Mouse (Mus musculus) lung, postnatal 25 days (tissue): ENCODE measurements around the gene Foxj3.
"Not testable (repeated sequence)": the region's sequence is repeated elsewhere in the genome, so short reads cannot be mapped to it uniquely, and the experiment has no call there.

Source experiments
- DNase-seq: peaks from one replicate; pipeline ENCODE4 v3.0.0; 2022; ENCODE audit warnings: low spot score

Foxj3 gene

DNA sequence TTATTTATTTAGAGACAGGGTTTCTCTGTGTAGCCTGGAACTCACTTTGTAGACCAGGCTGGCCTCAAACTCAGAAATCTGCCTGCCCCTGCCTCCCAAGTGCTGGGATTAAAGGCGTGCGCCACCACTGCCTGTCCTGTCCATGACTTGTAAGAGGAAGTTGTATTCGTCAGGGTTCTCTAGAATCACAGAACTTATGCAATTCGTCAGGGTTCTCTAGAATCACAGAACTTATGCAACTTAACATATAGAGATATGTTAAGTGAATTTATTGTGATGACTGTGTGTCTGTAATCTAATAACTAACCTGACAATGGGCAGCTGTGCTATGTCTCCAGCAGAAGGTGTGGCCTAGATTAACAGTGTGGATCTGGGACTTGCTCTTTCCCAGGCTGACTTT, at the start of gene Foxj3:
Foxj3 (plus strand) TSS at position 390 of the 400 bp plus-strand sequence.
- not testable (repeated sequence) for DNase-seq

DNA sequence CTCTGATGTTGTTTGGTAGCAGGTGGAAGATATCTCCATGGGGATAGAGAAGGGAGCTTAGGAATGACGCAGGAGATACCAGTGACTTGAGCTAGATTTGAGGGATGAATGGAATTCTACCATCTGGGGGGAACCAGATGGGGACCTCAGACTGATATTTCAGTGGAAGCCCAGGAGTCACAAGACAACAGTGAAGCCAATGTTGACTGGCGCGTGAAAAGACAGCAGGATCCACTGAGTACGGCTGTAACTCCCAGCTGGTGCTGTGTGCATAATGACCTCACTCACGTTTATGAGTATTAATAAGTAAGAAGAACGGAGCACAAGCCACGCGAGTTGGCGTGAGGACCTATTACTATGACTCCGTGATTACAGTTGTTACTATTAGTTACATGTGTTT, 47.1 kb upstream of the Foxj3 start:
- DNase-seq = no peak

DNA sequence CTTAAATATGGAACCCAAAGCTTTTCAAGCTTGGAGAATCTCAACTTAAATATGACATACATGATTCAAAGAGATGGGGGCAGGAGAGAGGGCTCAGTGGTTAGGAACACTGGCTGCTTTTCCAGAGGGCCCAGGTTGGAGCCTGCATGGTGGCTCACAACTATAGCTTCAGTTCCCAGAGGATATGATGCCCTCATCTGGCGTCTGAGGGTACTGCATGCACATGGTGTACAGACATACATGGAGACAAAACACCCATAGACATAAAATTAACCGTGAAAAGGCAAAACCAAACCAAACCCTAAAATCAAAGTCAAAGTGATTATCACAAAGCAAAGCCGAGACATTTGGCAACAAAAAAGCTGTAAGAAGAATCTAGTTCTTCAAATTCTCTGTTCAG, 46.0 kb upstream of the Foxj3 start:
- DNase-seq = no peak

- DNase-seq = peak; percentile 41
Measured at GRCm38 (mm10) chr4:119492291-119492932, 44.4 kb upstream of the Foxj3 start, which contains the start of gene Rimkla. Gene Rimkla (minus strand): TSS chr4:119492628.

GRCm38 (mm10) chr4:119492933-119493327, 43.9 kb upstream of the Foxj3 start:
- no peak for DNase-seq

GRCm38 (mm10) chr4:119498319-119498848, 38.4 kb upstream of the Foxj3 start:
- no peak for DNase-seq

DNA sequence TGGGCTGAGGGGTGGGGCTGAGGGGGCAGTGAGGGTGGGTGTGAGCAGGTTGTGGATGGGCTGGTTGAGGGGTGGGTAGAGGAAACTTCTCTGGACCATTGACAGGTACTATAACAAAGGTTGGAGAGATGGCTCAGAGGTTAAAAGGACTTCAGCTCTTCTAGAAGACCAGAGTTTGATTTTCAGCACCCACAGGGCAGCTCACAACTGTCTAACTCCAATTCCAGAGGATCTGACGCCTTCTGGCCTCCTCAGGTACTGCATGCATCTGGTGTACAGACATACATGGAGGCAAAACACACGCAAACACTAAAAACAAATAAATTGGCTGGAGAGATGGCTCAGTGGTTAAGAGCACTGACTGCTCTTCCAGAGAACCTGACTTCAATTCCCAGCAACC, 25.2 kb upstream of the Foxj3 start:
- DNase-seq = no peak

DNA sequence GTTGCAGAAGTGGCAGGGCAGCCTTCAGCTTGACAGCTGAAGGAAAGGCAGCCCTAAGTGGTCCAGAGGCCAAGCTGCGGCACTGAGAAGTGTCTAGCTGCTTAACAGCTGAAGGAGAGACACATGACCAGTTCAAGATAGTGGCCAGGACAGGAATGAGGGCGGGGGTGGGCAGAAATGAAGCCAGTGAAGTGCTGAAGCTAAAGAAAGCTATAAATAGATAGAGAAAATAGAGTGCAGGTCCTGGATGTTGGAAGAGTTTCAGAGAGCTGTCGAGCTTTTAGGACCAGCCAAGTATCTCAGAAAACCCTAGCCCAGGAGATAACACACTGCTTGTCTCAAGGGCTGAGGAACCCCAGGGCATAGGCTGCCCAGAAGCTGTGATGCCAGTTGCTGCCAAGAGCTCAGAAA, 24.1 kb upstream of the Foxj3 start:
- DNase-seq = peak; percentile 29

DNA sequence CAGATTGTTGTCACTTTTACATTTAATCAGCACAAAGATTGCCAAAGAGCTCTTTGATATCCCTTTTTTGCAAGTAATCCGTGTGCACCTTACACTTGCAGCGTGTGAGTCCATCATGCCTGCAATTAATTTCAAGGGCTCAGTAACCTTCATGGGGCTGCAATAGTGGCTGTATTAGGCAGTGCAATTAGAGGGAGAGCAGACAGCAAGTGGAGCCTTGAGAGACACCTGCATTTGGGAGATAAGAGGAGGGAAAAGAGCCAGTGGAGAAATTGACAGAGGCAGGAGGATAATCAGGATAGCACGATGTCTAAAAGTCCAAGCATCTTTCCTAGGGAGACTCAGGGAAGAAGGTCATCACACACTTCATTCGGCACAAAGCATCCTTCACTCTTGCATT, 13.2 kb upstream of the Foxj3 start:
- no peak for DNase-seq

DNA sequence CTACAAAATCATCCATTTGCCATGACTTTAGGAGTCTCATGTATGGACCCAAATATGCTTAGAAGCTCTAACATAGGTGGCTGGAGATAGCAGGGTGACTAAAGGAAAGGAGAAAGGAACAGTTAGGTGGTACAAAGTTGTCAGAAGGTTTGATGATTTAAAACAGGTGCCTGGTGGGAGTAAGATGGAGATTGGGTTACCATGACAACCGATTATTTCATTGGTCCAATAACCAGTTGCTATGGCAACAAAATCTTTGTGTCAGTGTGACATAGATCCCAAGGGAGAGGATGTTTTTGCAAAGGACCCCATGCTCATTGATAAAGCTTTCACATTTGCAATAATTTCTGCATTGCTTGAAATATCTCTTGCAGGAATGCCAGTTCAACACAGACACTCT, 12.8 kb upstream of the Foxj3 start:
- DNase-seq = no peak

- DNase-seq = no peak
Measured at GRCm38 (mm10) chr4:119524466-119524865, 12.3 kb upstream of the Foxj3 start.

GRCm38 (mm10) chr4:119526329-119526845, 10.4 kb upstream of the Foxj3 start:
- no peak for DNase-seq

DNA sequence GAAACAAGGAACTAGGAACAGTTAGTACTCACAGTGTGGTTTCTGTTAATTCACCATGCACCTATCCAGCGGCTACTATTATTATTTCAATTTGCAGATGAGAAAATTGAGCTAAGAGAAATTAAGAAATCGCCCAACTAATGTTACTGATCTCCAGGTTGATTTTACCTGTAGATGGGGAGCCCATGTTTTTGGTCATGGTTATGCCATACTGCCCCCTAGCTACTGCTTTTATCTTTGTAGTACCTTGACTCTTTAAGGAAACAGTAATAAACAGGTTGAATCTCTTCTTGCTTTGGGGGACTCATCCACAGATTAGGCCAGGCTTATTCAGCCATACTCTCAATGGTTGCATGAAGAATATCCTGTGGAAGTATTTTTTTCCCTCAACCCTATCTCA, 5.0 kb upstream of the Foxj3 start:
- DNase-seq = peak; percentile 38

GRCm38 (mm10) chr4:119535103-119535502, 1.7 kb upstream of the Foxj3 start:
- peak; percentile 28 for DNase-seq

DNA sequence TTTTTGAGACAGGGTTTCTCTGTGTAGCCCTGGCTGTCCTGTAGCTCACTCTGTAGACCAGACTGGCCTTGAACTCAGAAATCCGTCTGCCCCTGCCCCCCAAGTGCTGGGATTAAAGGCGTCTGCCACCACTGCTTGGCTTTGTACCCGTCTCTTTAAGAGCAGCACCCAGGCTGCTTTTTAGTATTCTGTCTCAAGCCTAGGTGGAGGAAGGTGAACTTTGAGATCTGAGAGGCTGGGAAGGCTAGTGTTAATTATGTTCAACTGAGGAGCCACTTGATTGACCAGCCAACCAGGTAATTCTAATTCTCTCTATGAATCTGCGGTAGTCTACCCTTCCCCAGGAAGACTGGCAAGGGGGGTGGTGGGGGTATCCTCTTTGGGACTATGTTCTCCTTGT, 632 bp downstream of the Foxj3 start:
- no peak for DNase-seq

GRCm38 (mm10) chr4:119539031-119539824, 2.4 kb downstream of the Foxj3 start, which contains the start of gene Frg2f1:
Gene Frg2f1 (minus strand): TSS chr4:119539529.
- peak; percentile 93 for DNase-seq

DNA sequence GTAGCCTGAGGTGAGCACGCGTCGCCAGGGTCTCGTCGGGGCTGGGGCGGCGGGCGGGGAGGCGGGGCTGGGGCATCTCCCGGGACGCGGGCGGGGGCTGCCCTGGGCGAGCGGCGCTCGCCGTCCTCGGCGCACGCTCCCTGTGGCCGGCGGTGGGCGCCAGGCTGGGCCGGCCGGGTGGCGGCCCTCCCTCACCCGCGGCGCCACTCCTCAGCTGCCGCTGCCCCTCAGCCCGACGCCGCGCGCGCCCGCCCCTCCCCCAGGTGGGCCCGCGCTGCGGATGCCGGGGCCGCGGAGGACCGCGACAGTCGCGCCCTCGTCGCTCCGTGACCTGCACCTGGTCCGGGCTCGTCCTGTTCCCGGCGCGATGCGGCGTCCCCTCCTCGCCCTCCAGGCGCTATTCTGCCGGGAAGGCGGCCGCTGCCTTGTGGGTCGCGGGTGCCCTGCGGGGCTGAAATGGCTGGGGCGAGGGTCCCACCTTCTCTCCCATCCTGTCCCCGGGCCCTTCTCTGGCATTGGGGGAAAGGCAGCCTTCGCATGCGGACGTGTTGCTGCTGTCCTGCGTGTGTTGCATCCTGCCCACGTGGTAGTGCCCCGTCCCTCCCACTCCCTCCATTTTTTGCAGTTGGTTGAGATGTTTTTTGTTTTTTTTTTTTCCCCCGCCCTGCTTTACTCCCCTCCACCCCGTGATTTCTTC, 3.2 kb downstream of the Foxj3 start:
- DNase-seq = peak; percentile 25

- no peak for DNase-seq
Measured at GRCm38 (mm10) chr4:119540533-119540890, 3.7 kb downstream of the Foxj3 start.

DNA sequence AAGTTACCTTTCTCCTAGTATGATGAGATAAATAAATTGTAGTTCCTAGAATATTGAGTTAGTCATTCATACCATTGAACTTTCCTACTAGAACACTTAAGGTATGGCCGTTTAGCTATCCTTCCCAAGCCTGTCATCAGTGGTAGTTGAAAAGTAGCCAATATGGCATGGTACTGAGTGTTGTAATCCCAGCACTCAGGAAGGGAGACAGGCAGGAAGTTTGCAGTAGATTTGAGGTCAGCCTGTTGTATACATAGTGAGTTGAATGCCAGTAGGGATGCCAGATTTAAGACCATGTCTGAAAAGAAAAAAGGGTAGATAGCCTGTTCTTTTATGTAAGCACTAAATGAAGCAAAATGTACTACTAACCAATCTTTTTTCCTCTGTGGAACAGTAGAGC, 14.1 kb downstream of the Foxj3 start:
- DNase-seq = peak; percentile 36

GRCm38 (mm10) chr4:119555466-119555865, 18.7 kb downstream of the Foxj3 start:
- DNase-seq = no peak

GRCm38 (mm10) chr4:119563136-119563535, 26.3 kb downstream of the Foxj3 start:
- DNase-seq = no peak

DNA sequence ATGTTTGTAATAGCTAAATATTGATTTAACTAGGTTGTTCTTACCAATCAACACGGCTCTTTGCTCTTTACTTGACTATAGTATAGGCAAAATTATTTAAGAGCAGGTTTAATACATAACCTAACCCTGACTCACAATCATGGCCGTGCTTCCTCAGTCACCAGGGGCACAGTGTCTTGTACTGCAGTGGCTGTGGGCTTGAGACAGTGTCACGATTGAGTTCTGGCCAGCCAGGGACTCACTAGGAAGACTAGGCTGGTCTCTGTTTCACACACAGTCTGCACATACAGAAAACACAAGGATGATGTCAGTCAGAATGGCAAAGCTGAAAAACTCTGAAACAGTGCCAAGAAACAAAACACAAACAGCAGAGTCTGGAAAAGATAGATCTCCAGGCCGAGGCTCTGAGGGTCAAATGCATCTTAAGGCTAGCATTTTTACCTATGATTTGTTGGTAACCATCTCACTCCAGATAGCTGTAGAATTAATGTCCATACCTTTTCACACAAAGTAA, 29.6 kb downstream of the Foxj3 start:
- DNase-seq = no peak
